Mouse (Mus musculus) T-helper 2 cell (primary cell): ENCODE measurements around the gene Tjp1.

Experiments used
- in situ Hi-C: fragments of 300-600 bp; cut with MboI, MseI; formaldehyde crosslinking; loops from one replicate; pipeline ENCODE4 v1.15.1; 2025; ENCODE audit warnings: high pct_unique_total_duplicates

Tjp1 gene

GRCm38 (mm10) chr7:65527071-65528007, at the start of gene Tjp1:
Tjp1 (minus strand) TSS chr7:65527781.
- in situ Hi-C loops: no loop called here

- in situ Hi-C loops: no loop called here
Measured at GRCm38 (mm10) chr7:65577118-65577517, 49.5 kb upstream of the Tjp1 start.

- in situ Hi-C loops: no loop called here
Measured at GRCm38 (mm10) chr7:65572731-65573130, 45.1 kb upstream of the Tjp1 start.

GRCm38 (mm10) chr7:65570691-65571090, 43.1 kb upstream of the Tjp1 start:
- in situ Hi-C loops: no loop called here

- in situ Hi-C loops: no loop called here
Measured at GRCm38 (mm10) chr7:65555996-65556395, 28.4 kb upstream of the Tjp1 start.

GRCm38 (mm10) chr7:65545741-65546140, 18.2 kb upstream of the Tjp1 start:
- in situ Hi-C loops: no loop called here

- in situ Hi-C loops: no loop called here
Measured at GRCm38 (mm10) chr7:65532689-65533088, 5.1 kb upstream of the Tjp1 start.

- in situ Hi-C loops: no loop called here
Measured at GRCm38 (mm10) chr7:65523116-65523515, 4.5 kb downstream of the Tjp1 start.

GRCm38 (mm10) chr7:65522490-65522889, 5.1 kb downstream of the Tjp1 start:
- in situ Hi-C loops: no loop called here

- in situ Hi-C loops: no loop called here
Measured at GRCm38 (mm10) chr7:65520622-65521021, 7.0 kb downstream of the Tjp1 start.

- in situ Hi-C loops: loop anchor here (5.0 kb wide), 1 partner anchor 203 kb away; no protein-coding TSS in a partner anchor
Measured at GRCm38 (mm10) chr7:65519788-65520563, 7.6 kb downstream of the Tjp1 start.

- in situ Hi-C loops: loop anchor here (5.0 kb wide), 1 partner anchor 200 kb away; no protein-coding TSS in a partner anchor
Measured at GRCm38 (mm10) chr7:65516903-65517302, 10.7 kb downstream of the Tjp1 start.

GRCm38 (mm10) chr7:65513451-65514179, 14.0 kb downstream of the Tjp1 start:
- in situ Hi-C loops: no loop called here

GRCm38 (mm10) chr7:65509357-65509756, 18.2 kb downstream of the Tjp1 start:
- in situ Hi-C loops: no loop called here

- in situ Hi-C loops: no loop called here
Measured at GRCm38 (mm10) chr7:65507341-65507740, 20.2 kb downstream of the Tjp1 start.

GRCm38 (mm10) chr7:65502486-65503322, 24.9 kb downstream of the Tjp1 start:
- in situ Hi-C loops: no loop called here

GRCm38 (mm10) chr7:65500746-65501145, 26.8 kb downstream of the Tjp1 start:
- in situ Hi-C loops: no loop called here

- in situ Hi-C loops: no loop called here
Measured at GRCm38 (mm10) chr7:65497733-65498583, 29.6 kb downstream of the Tjp1 start.

GRCm38 (mm10) chr7:65490526-65490925, 37.1 kb downstream of the Tjp1 start:
- in situ Hi-C loops: no loop called here

GRCm38 (mm10) chr7:65489742-65490141, 37.8 kb downstream of the Tjp1 start:
- in situ Hi-C loops: no loop called here
